Mouse (Mus musculus) ES-Bruce4 (cell line): ENCODE measurements around the gene Pth2. TPM values are rescaled to one million over a fixed set of nuclear protein-coding genes. Genes with fewer than 3 reads are reported as not detected.
A peak's percentile ranks its signal among the peaks of the same experiment; 100 is the strongest.

Source experiments
- H3K27ac ChIP-seq: 2 replicates; pipeline ENCODE4 v1.5.1; 2012; ENCODE audit warnings: low read length, inconsistent platforms; ENCODE audit not compliant: insufficient read depth
- H3K27me3 ChIP-seq: 2 replicates; pipeline ENCODE4 v1.6.1; 2012; ENCODE audit warnings: mild to moderate bottlenecking, low read length, inconsistent platforms; ENCODE audit not compliant: control insufficient read depth, poor library complexity, insufficient read depth, severe bottlenecking
- H3K36me3 ChIP-seq: 2 replicates; pipeline ENCODE4 v1.6.1; 2012; ENCODE audit warnings: inconsistent platforms, mild to moderate bottlenecking, low read length, moderate library complexity; ENCODE audit not compliant: control insufficient read depth, poor library complexity, insufficient read depth, severe bottlenecking
- H3K4me1 ChIP-seq: one replicate; pipeline ENCODE4 v1.8.1; 2011; ENCODE audit warnings: low read length; ENCODE audit not compliant: control insufficient read depth, insufficient read depth
- H3K4me3 ChIP-seq: 2 replicates; pipeline ENCODE4 v1.5.1; 2011; ENCODE audit warnings: low read depth, mild to moderate bottlenecking, low read length
- H3K9ac ChIP-seq: 2 replicates; pipeline ENCODE4 v1.6.1; 2012; ENCODE audit warnings: low read depth, mild to moderate bottlenecking, inconsistent platforms; ENCODE audit not compliant: poor library complexity, severe bottlenecking
- H3K9me3 ChIP-seq: replicated peaks from 2 replicates; pipeline ENCODE4 v1.6.1; 2012; ENCODE audit warnings: mild to moderate bottlenecking, low read length, inconsistent platforms; ENCODE audit not compliant: control insufficient read depth, poor library complexity, insufficient read depth, severe bottlenecking
- CTCF ChIP-seq: IDR thresholded peaks from one replicate; pipeline ENCODE4 v1.8.1; 2011; ENCODE audit warnings: low read depth, low read length
- EP300 ChIP-seq: IDR thresholded peaks from 2 replicates; pipeline ENCODE4 v1.6.1; 2011; ENCODE audit warnings: low read depth, low read length; ENCODE audit not compliant: insufficient read depth
- POLR2A ChIP-seq: IDR thresholded peaks from one replicate; pipeline ENCODE4 v1.8.1; 2011; ENCODE audit warnings: low read length; ENCODE audit not compliant: insufficient read depth
- polyA plus RNA-seq: library from polyadenylated mRNA; stranded (reverse); fragments of >200 nt; gene quantifications from 2 replicates; pipeline ENCODE4 v1.2.4, GENCODE M21; 2011; ENCODE audit warnings: low read depth; ENCODE audit not compliant: missing spikeins, insufficient read depth, insufficient read length

The Pth2 gene
- polyA plus RNA-seq, 1 experiment = not detected

GRCm38 (mm10) chr7:45193871-45194785 lies 13.3 kb downstream of the Pth2 start:
- no peaks in the 10 kb centered on the region for H3K4me1 ChIP-seq
- no peak overlapping the region for H3K4me3 ChIP-seq
- H3K27ac ChIP-seq = no peak overlapping the region
- no peaks in the 10 kb centered on the region for H3K36me3 ChIP-seq
- TF ChIP-seq CTCF (no peak), POLR2A (no peak), EP300 (no peak)
- H3K9me3 ChIP-seq = no peaks in the 10 kb centered on the region
- H3K9ac ChIP-seq = no peak overlapping the region
- no peaks in the 10 kb centered on the region for H3K27me3 ChIP-seq

- Histone ChIP-seq H3K36me3 (no peaks in the 10 kb centered on the region), H3K9ac (no peak overlapping the region), H3K9me3 (no peaks in the 10 kb centered on the region), H3K4me3 (no peak overlapping the region), H3K4me1 (no peaks in the 10 kb centered on the region), H3K27me3 (no peaks in the 10 kb centered on the region), H3K27ac (no peak overlapping the region)
- TF ChIP-seq POLR2A (no peak), CTCF (no peak), EP300 (no peak)
Observed at GRCm38 (mm10) chr7:45195341-45196175, 14.8 kb downstream of the Pth2 start.

- Histone ChIP-seq H3K9me3 (no peaks in the 10 kb centered on the region), H3K4me3 (no peak overlapping the region), H3K36me3 (no peaks in the 10 kb centered on the region), H3K27ac (no peak overlapping the region), H3K4me1 (no peaks in the 10 kb centered on the region), H3K9ac (no peak overlapping the region), H3K27me3 (no peaks in the 10 kb centered on the region)
- TF ChIP-seq POLR2A (no peak), EP300 (no peak), CTCF (no peak)
Observed at GRCm38 (mm10) chr7:45196176-45196535, 15.4 kb downstream of the Pth2 start.

- H3K9ac ChIP-seq = no peak overlapping the region
- no peak for TF ChIP-seq EP300
- TF ChIP-seq POLR2A = no peak
- TF ChIP-seq CTCF = no peak
- no peaks in the 10 kb centered on the region for H3K36me3 ChIP-seq
- H3K27ac ChIP-seq = no peak overlapping the region
- H3K9me3 ChIP-seq = no peaks in the 10 kb centered on the region
- no peaks in the 10 kb centered on the region for H3K4me1 ChIP-seq
- H3K4me3 ChIP-seq = no peak overlapping the region
- no peaks in the 10 kb centered on the region for H3K27me3 ChIP-seq
Observed at GRCm38 (mm10) chr7:45196994-45197393, 16.2 kb downstream of the Pth2 start.

- no peak overlapping the region for H3K4me3 ChIP-seq
- no peak overlapping the region for H3K27ac ChIP-seq
Observed at GRCm38 (mm10) chr7:45198435-45198834, 17.6 kb downstream of the Pth2 start.

GRCm38 (mm10) chr7:45198961-45199360 lies 18.2 kb downstream of the Pth2 start:
- H3K27ac ChIP-seq = no peak overlapping the region
- H3K4me1 ChIP-seq = no peaks in the 10 kb centered on the region
- H3K36me3 ChIP-seq = no peaks in the 10 kb centered on the region
- H3K9me3 ChIP-seq = no peaks in the 10 kb centered on the region
- TF ChIP-seq CTCF = no peak
- no peak for TF ChIP-seq EP300
- TF ChIP-seq POLR2A = no peak
- H3K4me3 ChIP-seq = no peak overlapping the region
- no peaks in the 10 kb centered on the region for H3K27me3 ChIP-seq
- H3K9ac ChIP-seq = no peak overlapping the region

More at GRCm38 (mm10) chr7:45198435-45198834, 17.6 kb downstream of the Pth2 start:
- no peak for TF ChIP-seq POLR2A
- TF ChIP-seq CTCF = peak; percentile 94
- no peak for TF ChIP-seq EP300
- Histone ChIP-seq H3K4me1 (no peaks in the 10 kb centered on the region), H3K9me3 (no peaks in the 10 kb centered on the region), H3K27me3 (no peaks in the 10 kb centered on the region), H3K36me3 (no peaks in the 10 kb centered on the region), H3K9ac (no peak overlapping the region)
